Mouse (Mus musculus) kidney, postnatal 0 days (tissue): ENCODE results near the gene Gm42517. TPM values are rescaled to one million over a fixed set of nuclear protein-coding genes. Genes with fewer than 3 reads are reported as not detected.

ENCODE experiments used
- ATAC-seq: fragments of 200-750 bp; cut with Nextera tagmentation; replicated peaks from 2 replicates; pipeline ENCODE4 v1.8.0; 2017; ENCODE audit warnings: low read depth, moderate number of reproducible peaks, moderate TSS enrichment, moderate library complexity; ENCODE audit not compliant: low FRiP score
- DNase-seq: peaks from one replicate; pipeline ENCODE4 v3.0.0-alpha.2; 2016; ENCODE audit warnings: low spot score
- H3K27ac ChIP-seq: fragments of 300-500 bp; sonication (generic); 2 replicates; pipeline ENCODE4 v1.5.1; 2014; ENCODE audit warnings: mild to moderate bottlenecking
- H3K27me3 ChIP-seq: fragments of 300-500 bp; sonication (generic); 2 replicates; pipeline ENCODE4 v1.6.1; 2014; ENCODE audit warnings: low read length, mixed read lengths; ENCODE audit not compliant: insufficient read depth
- H3K36me3 ChIP-seq: fragments of 300-500 bp; sonication (generic); 2 replicates; pipeline ENCODE4 v1.6.1; 2014; ENCODE audit warnings: low read length, mixed read lengths; ENCODE audit not compliant: insufficient read depth
- H3K4me1 ChIP-seq: fragments of 300-500 bp; sonication (generic); replicated peaks from 2 replicates; pipeline ENCODE4 v1.6.1; 2014; ENCODE audit warnings: antibody characterized with exemption, low read length, mixed read lengths; ENCODE audit not compliant: insufficient read depth
- H3K4me2 ChIP-seq: fragments of 300-500 bp; sonication (generic); 2 replicates; pipeline ENCODE4 v1.6.1; 2014; ENCODE audit warnings: mild to moderate bottlenecking, low read length, moderate library complexity, mixed read lengths
- H3K4me3 ChIP-seq: fragments of 300-500 bp; sonication (generic); replicated peaks from 2 replicates; pipeline ENCODE4 v1.5.1; 2014; ENCODE audit warnings: low read depth, low read length
- H3K9ac ChIP-seq: fragments of 300-500 bp; sonication (generic); 2 replicates; pipeline ENCODE4 v1.6.1; 2014; ENCODE audit warnings: low read depth, low read length
- H3K9me3 ChIP-seq: fragments of 300-500 bp; sonication (generic); replicated peaks from 2 replicates; pipeline ENCODE4 v1.6.1; 2016; ENCODE audit warnings: low read length, inconsistent platforms, mixed read lengths
- CTCF ChIP-seq: IDR thresholded peaks from 2 replicates; pipeline ENCODE4 v1.5.1; 2016; ENCODE audit warnings: antibody characterized with exemption, low read depth, mild to moderate bottlenecking, moderate library complexity
- WGBS: fragments of 180-500 bp; shearing (Covaris S2); extraction: QIAGEN DNeasy Blood & Tissue Kit; methylation state at CpG from one replicate; pipeline ENCODE4 v1.1.7; 2014; 5-methylcytosine and 5-hydroxymethylcytosine counted together
- polyA plus RNA-seq: library from polyadenylated mRNA; unstranded; fragments of >200 nt; fragmentation: Nextera tagmentation; extraction: Ambion mirVana; gene quantifications from 2 replicates; pipeline ENCODE4 v1.2.1, GENCODE M21; 2015

Gm42517 gene
- polyA plus RNA-seq, 1 experiment from 2014 or later, result 0.09 TPM

GRCm38 (mm10) chr5:108343680-108344170, 24.0 kb downstream of the Gm42517 start:
- no peak for TF ChIP-seq CTCF
- Histone ChIP-seq H3K9me3 (no peaks in the 10 kb centered on the region), H3K4me1 (no peaks in the 10 kb centered on the region), H3K27ac (no peak overlapping the region), H3K4me2 (no peak overlapping the region), H3K9ac (no peak overlapping the region), H3K4me3 (no peak overlapping the region), H3K27me3 (no peaks in the 10 kb centered on the region), H3K36me3 (peaks cover 25% of the 10 kb centered on the region; the same call in 1 of the 2 replicates)
- DNase-seq (no peak), ATAC-seq (no peak)
- 90% methylated on average over 4 of the region's 4 CpGs for WGBS

GRCm38 (mm10) chr5:108338049-108338448, 29.7 kb downstream of the Gm42517 start:
- no peak for ATAC-seq
- WGBS, result 73% methylated on average over 3 of the region's 3 CpGs

GRCm38 (mm10) chr5:108337385-108337784, 30.3 kb downstream of the Gm42517 start:
- Histone ChIP-seq H3K4me1 (no peaks in the 10 kb centered on the region), H3K9me3 (no peaks in the 10 kb centered on the region), H3K27me3 (no peaks in the 10 kb centered on the region), H3K36me3 (peaks cover 30% of the 10 kb centered on the region; the same call in 1 of the 2 replicates), H3K4me3 (no peak overlapping the region), H3K27ac (no peak overlapping the region), H3K4me2 (no peak overlapping the region), H3K9ac (no peak overlapping the region)
- no peak for DNase-seq
- TF ChIP-seq CTCF, result no peak
- no peak for ATAC-seq
- 39% methylated on average over 4 of the region's 4 CpGs for WGBS

More at GRCm38 (mm10) chr5:108338049-108338448, 29.7 kb downstream of the Gm42517 start:
- TF ChIP-seq CTCF, result no peak
- DNase-seq, result no peak
- Histone ChIP-seq H3K27me3 (no peaks in the 10 kb centered on the region), H3K4me1 (no peaks in the 10 kb centered on the region), H3K36me3 (peaks cover 27% of the 10 kb centered on the region; the same call in 1 of the 2 replicates), H3K9me3 (no peaks in the 10 kb centered on the region), H3K4me2 (no peak overlapping the region), H3K9ac (no peak overlapping the region), H3K27ac (no peak overlapping the region), H3K4me3 (no peak overlapping the region)

GRCm38 (mm10) chr5:108331051-108331450, 36.7 kb downstream of the Gm42517 start:
- H3K27me3 ChIP-seq, result no peaks in the 10 kb centered on the region
- H3K4me3 ChIP-seq, result no peak overlapping the region
- 97% methylated on average over 1 of the region's 1 CpGs for WGBS
- H3K9ac ChIP-seq, result no peak overlapping the region
- no peak for TF ChIP-seq CTCF
- no peaks in the 10 kb centered on the region for H3K9me3 ChIP-seq
- peaks cover 27% of the 10 kb centered on the region; the same call in 1 of the 2 replicates for H3K36me3 ChIP-seq
- DNase-seq (no peak), ATAC-seq (no peak)
- no peak overlapping the region for H3K27ac ChIP-seq
- no peaks in the 10 kb centered on the region for H3K4me1 ChIP-seq
- H3K4me2 ChIP-seq, result no peak overlapping the region

Other genes starting within 250 kb of the Gm42517 start
- 23.1 and 25.9 TPM in 2 replicates for gene Tmed5, start 235.3 kb downstream of the Gm42517 start, polyA plus RNA-seq
- 5.7 and 5.9 TPM in 2 replicates for gene Ccdc18, start 235.0 kb downstream of the Gm42517 start, polyA plus RNA-seq
- 42.8 and 44.8 TPM in 2 replicates for gene Dr1, start 99.0 kb downstream of the Gm42517 start, polyA plus RNA-seq
- gene Pigg, start 55.3 kb downstream of the Gm42517 start, polyA plus RNA-seq, result 4.3 and 5.9 TPM in 2 replicates
- 0.22 TPM in 2 replicates for gene Pde6b, start 20.5 kb upstream of the Gm42517 start, polyA plus RNA-seq
- 745 and 753 TPM in 2 replicates for gene Atp5k, start 66.5 kb upstream of the Gm42517 start, polyA plus RNA-seq
- 0.34 and 0.56 TPM in 2 replicates for gene Mfsd7a, start 81.0 kb upstream of the Gm42517 start, polyA plus RNA-seq
- gene Pcgf3, start 93.3 kb upstream of the Gm42517 start, polyA plus RNA-seq, result 12.4 and 12.5 TPM in 2 replicates
- gene Cplx1, start 182.1 kb upstream of the Gm42517 start, polyA plus RNA-seq, result 0.20 and 0.27 TPM in 2 replicates